Mouse (Mus musculus): ENCODE data around the gene Gm28048. TPM values are rescaled to one million over a fixed set of nuclear protein-coding genes. Genes with fewer than 3 reads are reported as not detected.

Gm28048 gene
- polyA plus RNA-seq, 1 experiment from 2014 or later, result 4.5 TPM

- no peak for DNase-seq
- 3% methylated on average over 12 of the region's 12 CpGs for WGBS
- H3K27ac ChIP-seq (replicated peaks; ENCODE audit: low read depth, low read length), result peak overlapping the region; percentile 92
- peaks cover 16% of the 10 kb centered on the region; the same call in 1 of the 2 replicates for H3K36me3 ChIP-seq (ENCODE audit: control insufficient read depth, insufficient read depth, low read length)
- ATAC-seq (ENCODE audit: low FRiP score, low TSS enrichment), result peak; percentile 24
- no peaks in the 10 kb centered on the region for H3K9me3 ChIP-seq (ENCODE audit: control insufficient read depth, low read length)
- H3K9ac ChIP-seq (replicated peaks; ENCODE audit: low read length), result peak overlapping the region; percentile 76
- H3K27me3 ChIP-seq (ENCODE audit: control insufficient read depth, insufficient read depth, low read length), result no peaks in the 10 kb centered on the region
- H3K4me1 ChIP-seq (ENCODE audit: control insufficient read depth, insufficient read depth, low read length), result peaks cover 13% of the 10 kb centered on the region
- H3K4me3 ChIP-seq (replicated peaks; ENCODE audit: low read depth, low read length), result peak overlapping the region; percentile 59
- H3K4me2 ChIP-seq (ENCODE audit: low read length), result peak overlapping the region; percentile 79
Observed at GRCm38 (mm10) chr11:22981543-22981950, 343 bp downstream of the Gm28048 start.

GRCm38 (mm10) chr11:22981041-22981440 is 849 bp downstream of the Gm28048 start:
- DNase-seq (no peak), ATAC-seq (ENCODE audit: low FRiP score, low TSS enrichment) (no peak)
- peak overlapping the region; percentile 59 for H3K4me3 ChIP-seq (replicated peaks; ENCODE audit: low read depth, low read length)
- H3K9me3 ChIP-seq (ENCODE audit: control insufficient read depth, low read length), result no peaks in the 10 kb centered on the region
- H3K36me3 ChIP-seq (ENCODE audit: control insufficient read depth, insufficient read depth, low read length), result peaks cover 16% of the 10 kb centered on the region; the same call in 1 of the 2 replicates
- H3K4me1 ChIP-seq (ENCODE audit: control insufficient read depth, insufficient read depth, low read length), result peaks cover 18% of the 10 kb centered on the region
- no peaks in the 10 kb centered on the region for H3K27me3 ChIP-seq (ENCODE audit: control insufficient read depth, insufficient read depth, low read length)
- no peak overlapping the region for H3K27ac ChIP-seq (replicated peaks; ENCODE audit: low read depth, low read length)
- 47% methylated on average over 4 of the region's 4 CpGs for WGBS
- H3K4me2 ChIP-seq (ENCODE audit: low read length), result peak overlapping the region; percentile 79
- H3K9ac ChIP-seq (replicated peaks; ENCODE audit: low read length), result peak overlapping the region; percentile 76; the same call in 1 of the 2 replicates

GRCm38 (mm10) chr11:22979221-22979620 is 2.7 kb downstream of the Gm28048 start:
- Histone ChIP-seq H3K4me3 (replicated peaks; ENCODE audit: low read depth, low read length) (no peak overlapping the region), H3K4me1 (ENCODE audit: control insufficient read depth, insufficient read depth, low read length) (peaks cover 29% of the 10 kb centered on the region), H3K27me3 (ENCODE audit: control insufficient read depth, insufficient read depth, low read length) (no peaks in the 10 kb centered on the region), H3K36me3 (ENCODE audit: control insufficient read depth, insufficient read depth, low read length) (peaks cover 16% of the 10 kb centered on the region; the same call in 1 of the 2 replicates), H3K4me2 (ENCODE audit: low read length) (no peak overlapping the region), H3K27ac (replicated peaks; ENCODE audit: low read depth, low read length) (no peak overlapping the region), H3K9ac (replicated peaks; ENCODE audit: low read length) (no peak overlapping the region), H3K9me3 (ENCODE audit: control insufficient read depth, low read length) (no peaks in the 10 kb centered on the region)
- no peak for DNase-seq
- 87% methylated on average over 1 of the region's 1 CpGs for WGBS
- ATAC-seq (ENCODE audit: low FRiP score, low TSS enrichment), result no peak

- DNase-seq (no peak), ATAC-seq (ENCODE audit: low FRiP score, low TSS enrichment) (no peak)
- no peaks in the 10 kb centered on the region for H3K27me3 ChIP-seq (ENCODE audit: control insufficient read depth, insufficient read depth, low read length)
- no peak overlapping the region for H3K4me3 ChIP-seq (replicated peaks; ENCODE audit: low read depth, low read length)
- peaks cover 16% of the 10 kb centered on the region; the same call in 1 of the 2 replicates for H3K36me3 ChIP-seq (ENCODE audit: control insufficient read depth, insufficient read depth, low read length)
- 65% methylated on average over 1 of the region's 1 CpGs for WGBS
- no peak overlapping the region for H3K4me2 ChIP-seq (ENCODE audit: low read length)
- H3K27ac ChIP-seq (replicated peaks; ENCODE audit: low read depth, low read length), result no peak overlapping the region
- H3K9me3 ChIP-seq (ENCODE audit: control insufficient read depth, low read length), result no peaks in the 10 kb centered on the region
- H3K4me1 ChIP-seq (ENCODE audit: control insufficient read depth, insufficient read depth, low read length), result peaks cover 29% of the 10 kb centered on the region
- no peak overlapping the region for H3K9ac ChIP-seq (replicated peaks; ENCODE audit: low read length)
Observed at GRCm38 (mm10) chr11:22978711-22979110, 3.2 kb downstream of the Gm28048 start.

GRCm38 (mm10) chr11:22978215-22978614 is 3.7 kb downstream of the Gm28048 start:
- no peak overlapping the region for H3K9ac ChIP-seq (replicated peaks; ENCODE audit: low read length)
- peaks cover 16% of the 10 kb centered on the region; the same call in 1 of the 2 replicates for H3K36me3 ChIP-seq (ENCODE audit: control insufficient read depth, insufficient read depth, low read length)
- DNase-seq (no peak), ATAC-seq (ENCODE audit: low FRiP score, low TSS enrichment) (no peak)
- 98% methylated on average over 3 of the region's 3 CpGs for WGBS
- H3K4me1 ChIP-seq (ENCODE audit: control insufficient read depth, insufficient read depth, low read length), result peaks cover 29% of the 10 kb centered on the region
- no peak overlapping the region for H3K4me3 ChIP-seq (replicated peaks; ENCODE audit: low read depth, low read length)
- no peak overlapping the region for H3K4me2 ChIP-seq (ENCODE audit: low read length)
- H3K9me3 ChIP-seq (ENCODE audit: control insufficient read depth, low read length), result peaks cover 4% of the 10 kb centered on the region; the same call in 1 of the 2 replicates
- H3K27me3 ChIP-seq (ENCODE audit: control insufficient read depth, insufficient read depth, low read length), result no peaks in the 10 kb centered on the region
- H3K27ac ChIP-seq (replicated peaks; ENCODE audit: low read depth, low read length), result no peak overlapping the region

GRCm38 (mm10) chr11:22973599-22973998 is 8.3 kb downstream of the Gm28048 start:
- no peaks in the 10 kb centered on the region for H3K27me3 ChIP-seq (ENCODE audit: control insufficient read depth, insufficient read depth, low read length)
- peak overlapping the region; percentile 42 for H3K27ac ChIP-seq (replicated peaks; ENCODE audit: low read depth, low read length)
- H3K4me1 ChIP-seq (ENCODE audit: control insufficient read depth, insufficient read depth, low read length), result peaks cover 21% of the 10 kb centered on the region; the same call in 1 of the 2 replicates
- peaks cover 20% of the 10 kb centered on the region for H3K9me3 ChIP-seq (ENCODE audit: control insufficient read depth, low read length)
- peak overlapping the region; percentile 54 for H3K4me2 ChIP-seq (ENCODE audit: low read length)
- no peak for DNase-seq
- peak overlapping the region; percentile 54 for H3K4me3 ChIP-seq (replicated peaks; ENCODE audit: low read depth, low read length)
- ATAC-seq (ENCODE audit: low FRiP score, low TSS enrichment), result no peak
- H3K9ac ChIP-seq (replicated peaks; ENCODE audit: low read length), result peak overlapping the region; percentile 51
- H3K36me3 ChIP-seq (ENCODE audit: control insufficient read depth, insufficient read depth, low read length), result peaks cover 9% of the 10 kb centered on the region; the same call in 1 of the 2 replicates
- 49% methylated on average over 14 of the region's 14 CpGs for whole genome bisulfite sequencing

GRCm38 (mm10) chr11:22972746-22973526 is 9.0 kb downstream of the Gm28048 start:
- H3K27ac ChIP-seq (replicated peaks; ENCODE audit: low read depth, low read length), result peak overlapping the region; percentile 74
- peaks cover 6% of the 10 kb centered on the region; the same call in 1 of the 2 replicates for H3K36me3 ChIP-seq (ENCODE audit: control insufficient read depth, insufficient read depth, low read length)
- peaks cover 23% of the 10 kb centered on the region for H3K9me3 ChIP-seq (ENCODE audit: control insufficient read depth, low read length)
- peak; percentile 62 for ATAC-seq (ENCODE audit: low FRiP score, low TSS enrichment)
- H3K4me2 ChIP-seq (ENCODE audit: low read length), result peak overlapping the region; percentile 65
- 46% methylated on average over 45 of the region's 46 CpGs for WGBS
- peak; percentile 87 for DNase-seq
- peak overlapping the region; percentile 54 for H3K4me3 ChIP-seq (replicated peaks; ENCODE audit: low read depth, low read length)
- H3K4me1 ChIP-seq (ENCODE audit: control insufficient read depth, insufficient read depth, low read length), result peaks cover 21% of the 10 kb centered on the region; the same call in 1 of the 2 replicates
- peak overlapping the region; percentile 65 for H3K9ac ChIP-seq (replicated peaks; ENCODE audit: low read length)
- H3K27me3 ChIP-seq (ENCODE audit: control insufficient read depth, insufficient read depth, low read length), result no peaks in the 10 kb centered on the region

- H3K4me3 ChIP-seq (replicated peaks; ENCODE audit: low read depth, low read length), result peak within 1 kb of the TSS; percentile 54
- H3K27ac ChIP-seq (replicated peaks; ENCODE audit: low read depth, low read length), result peak within 1 kb of the TSS; percentile 74
- peak within 1 kb of the TSS; percentile 65 for H3K4me2 ChIP-seq (ENCODE audit: low read length)
- DNase-seq (peak; percentile 85), ATAC-seq (ENCODE audit: low FRiP score, low TSS enrichment) (peak; percentile 75)
- H3K36me3 ChIP-seq (ENCODE audit: control insufficient read depth, insufficient read depth, low read length), result no peaks in the 10 kb centered on the region
- H3K9ac ChIP-seq (replicated peaks; ENCODE audit: low read length), result peak within 1 kb of the TSS; percentile 65
- H3K4me1 ChIP-seq (ENCODE audit: control insufficient read depth, insufficient read depth, low read length), result peaks cover 21% of the 10 kb centered on the region; the same call in 1 of the 2 replicates
- peaks cover 28% of the 10 kb centered on the region for H3K9me3 ChIP-seq (ENCODE audit: control insufficient read depth, low read length)
- H3K27me3 ChIP-seq (ENCODE audit: control insufficient read depth, insufficient read depth, low read length), result no peaks in the 10 kb centered on the region
- WGBS, result 50% methylated on average over 56 of the region's 56 CpGs
Observed at GRCm38 (mm10) chr11:22971835-22972709, 9.8 kb downstream of the Gm28048 start, which contains the start of gene Zrsr1. Gene Zrsr1, plus strand, starts transcription at chr11:22972005.

Data from midbrain, embryonic 14.5 days (tissue).